Mouse (Mus musculus): Measurements from ENCODE around the gene Gm29776. TPM values are rescaled to one million over a fixed set of nuclear protein-coding genes. Genes with fewer than 3 reads are reported as not detected.

Gm29776 gene
- polyA plus RNA-seq (2015; fragmentation: Nextera tagmentation; extraction: Ambion mirVana): 0.11 and 0.20 TPM in 2 replicates

GRCm38 (mm10) chr14:54698733-54699132 is at the start of gene Gm29776:
Gene Gm29776, minus strand, starts transcription at chr14:54698833.
- 32% methylated on average over 4 of the region's 4 CpGs for WGBS
- no peaks in the 10 kb centered on the region for H3K9me3 ChIP-seq
- ATAC-seq (ENCODE audit: borderline replicate concordance, extremely low read depth, low FRiP score, low TSS enrichment): no peak
- no peak within 1 kb of the TSS for H3K9ac ChIP-seq
- no peak within 1 kb of the TSS for H3K4me3 ChIP-seq
- H3K27me3 ChIP-seq: 0 out of 2 replicates have a peak, but pooled peaks cover 3% of the 10 kb centered on the region
- no peaks in the 10 kb centered on the region for H3K4me1 ChIP-seq
- H3K4me2 ChIP-seq: no peak within 1 kb of the TSS
- H3K27ac ChIP-seq: no peak within 1 kb of the TSS
- peaks cover 1% of the 10 kb centered on the region; the same call in 1 of the 2 replicates for H3K36me3 ChIP-seq

- H3K4me1 ChIP-seq: no peaks in the 10 kb centered on the region
- ATAC-seq (ENCODE audit: borderline replicate concordance, extremely low read depth, low FRiP score, low TSS enrichment): no peak
- no peaks in the 10 kb centered on the region for H3K36me3 ChIP-seq
- no peak overlapping the region for H3K27ac ChIP-seq
- no peak overlapping the region for H3K9ac ChIP-seq
- H3K27me3 ChIP-seq: no peaks in the 10 kb centered on the region
- no peak overlapping the region for H3K4me3 ChIP-seq
- H3K4me2 ChIP-seq: no peak overlapping the region
- H3K9me3 ChIP-seq: no peaks in the 10 kb centered on the region
- WGBS: 80% methylated on average over 9 of the region's 9 CpGs
Observed at GRCm38 (mm10) chr14:54746038-54746437, 47.4 kb upstream of the Gm29776 start.

GRCm38 (mm10) chr14:54744473-54744872 is 45.8 kb upstream of the Gm29776 start:
- 46% methylated on average over 8 of the region's 8 CpGs for WGBS
- Histone ChIP-seq H3K27me3 (no peaks in the 10 kb centered on the region), H3K4me1 (no peaks in the 10 kb centered on the region), H3K9ac (no peak overlapping the region), H3K4me2 (no peak overlapping the region), H3K27ac (no peak overlapping the region), H3K36me3 (no peaks in the 10 kb centered on the region), H3K4me3 (no peak overlapping the region), H3K9me3 (no peaks in the 10 kb centered on the region)
- ATAC-seq (ENCODE audit: borderline replicate concordance, extremely low read depth, low FRiP score, low TSS enrichment): no peak

- Histone ChIP-seq H3K4me2 (no peak overlapping the region), H3K9ac (no peak overlapping the region), H3K27ac (no peak overlapping the region), H3K9me3 (no peaks in the 10 kb centered on the region), H3K4me3 (no peak overlapping the region), H3K4me1 (no peaks in the 10 kb centered on the region), H3K36me3 (no peaks in the 10 kb centered on the region), H3K27me3 (no peaks in the 10 kb centered on the region)
- WGBS: 69% methylated on average over 2 of the region's 2 CpGs
- no peak for ATAC-seq (ENCODE audit: borderline replicate concordance, extremely low read depth, low FRiP score, low TSS enrichment)
Observed at GRCm38 (mm10) chr14:54742375-54742774, 43.7 kb upstream of the Gm29776 start.

GRCm38 (mm10) chr14:54741721-54742120 is 43.1 kb upstream of the Gm29776 start:
- Histone ChIP-seq H3K27ac (no peak overlapping the region), H3K36me3 (no peaks in the 10 kb centered on the region), H3K9ac (no peak overlapping the region), H3K9me3 (no peaks in the 10 kb centered on the region), H3K4me3 (no peak overlapping the region), H3K4me2 (no peak overlapping the region), H3K4me1 (no peaks in the 10 kb centered on the region), H3K27me3 (no peaks in the 10 kb centered on the region)
- ATAC-seq (ENCODE audit: borderline replicate concordance, extremely low read depth, low FRiP score, low TSS enrichment): no peak
- 76% methylated on average over 6 of the region's 6 CpGs for WGBS

- Histone ChIP-seq H3K9ac (no peak overlapping the region), H3K36me3 (no peaks in the 10 kb centered on the region), H3K27me3 (no peaks in the 10 kb centered on the region), H3K4me1 (no peaks in the 10 kb centered on the region), H3K4me2 (no peak overlapping the region), H3K9me3 (no peaks in the 10 kb centered on the region), H3K4me3 (no peak overlapping the region), H3K27ac (no peak overlapping the region)
- ATAC-seq (ENCODE audit: borderline replicate concordance, extremely low read depth, low FRiP score, low TSS enrichment): no peak
- 87% methylated on average over 10 of the region's 10 CpGs for WGBS
Observed at GRCm38 (mm10) chr14:54737634-54738033, 39.0 kb upstream of the Gm29776 start.

- no peaks in the 10 kb centered on the region for H3K27me3 ChIP-seq
- H3K27ac ChIP-seq: no peak overlapping the region
- no peak overlapping the region for H3K4me2 ChIP-seq
- no peaks in the 10 kb centered on the region for H3K9me3 ChIP-seq
- no peaks in the 10 kb centered on the region for H3K4me1 ChIP-seq
- H3K36me3 ChIP-seq: no peaks in the 10 kb centered on the region
- no peak for ATAC-seq (ENCODE audit: borderline replicate concordance, extremely low read depth, low FRiP score, low TSS enrichment)
- WGBS: 67% methylated on average over 14 of the region's 14 CpGs
- no peak overlapping the region for H3K4me3 ChIP-seq
- no peak overlapping the region for H3K9ac ChIP-seq
Observed at GRCm38 (mm10) chr14:54736555-54737552, 38.2 kb upstream of the Gm29776 start.

- ATAC-seq (ENCODE audit: borderline replicate concordance, extremely low read depth, low FRiP score, low TSS enrichment): no peak
- WGBS: 56% methylated on average over 4 of the region's 4 CpGs
- no peak overlapping the region for H3K9ac ChIP-seq
- H3K4me3 ChIP-seq: no peak overlapping the region
- H3K36me3 ChIP-seq: no peaks in the 10 kb centered on the region
- no peaks in the 10 kb centered on the region for H3K9me3 ChIP-seq
- H3K27me3 ChIP-seq: no peaks in the 10 kb centered on the region
- no peaks in the 10 kb centered on the region for H3K4me1 ChIP-seq
- no peak overlapping the region for H3K4me2 ChIP-seq
- H3K27ac ChIP-seq: no peak overlapping the region
Observed at GRCm38 (mm10) chr14:54735221-54735620, 36.6 kb upstream of the Gm29776 start.

GRCm38 (mm10) chr14:54734004-54734403 is 35.4 kb upstream of the Gm29776 start:
- Histone ChIP-seq H3K9me3 (no peaks in the 10 kb centered on the region), H3K9ac (no peak overlapping the region), H3K27me3 (no peaks in the 10 kb centered on the region), H3K4me2 (no peak overlapping the region), H3K4me3 (no peak overlapping the region), H3K4me1 (no peaks in the 10 kb centered on the region), H3K27ac (no peak overlapping the region), H3K36me3 (no peaks in the 10 kb centered on the region)
- ATAC-seq (ENCODE audit: borderline replicate concordance, extremely low read depth, low FRiP score, low TSS enrichment): no peak
- 60% methylated on average over 4 of the region's 4 CpGs for WGBS

- no peak overlapping the region for H3K9ac ChIP-seq
- H3K9me3 ChIP-seq: no peaks in the 10 kb centered on the region
- 80% methylated on average over 8 of the region's 8 CpGs for WGBS
- no peak overlapping the region for H3K27ac ChIP-seq
- H3K36me3 ChIP-seq: no peaks in the 10 kb centered on the region
- no peaks in the 10 kb centered on the region for H3K27me3 ChIP-seq
- H3K4me1 ChIP-seq: no peaks in the 10 kb centered on the region
- H3K4me3 ChIP-seq: no peak overlapping the region
- ATAC-seq (ENCODE audit: borderline replicate concordance, extremely low read depth, low FRiP score, low TSS enrichment): no peak
- H3K4me2 ChIP-seq: no peak overlapping the region
Observed at GRCm38 (mm10) chr14:54732206-54732605, 33.6 kb upstream of the Gm29776 start.

- H3K4me2 ChIP-seq: no peak overlapping the region
- H3K4me3 ChIP-seq: no peak overlapping the region
- ATAC-seq (ENCODE audit: borderline replicate concordance, extremely low read depth, low FRiP score, low TSS enrichment): no peak
- 70% methylated on average over 6 of the region's 6 CpGs for WGBS
- no peaks in the 10 kb centered on the region for H3K36me3 ChIP-seq
- no peaks in the 10 kb centered on the region for H3K4me1 ChIP-seq
- H3K27me3 ChIP-seq: no peaks in the 10 kb centered on the region
- no peak overlapping the region for H3K9ac ChIP-seq
- H3K9me3 ChIP-seq: no peaks in the 10 kb centered on the region
- no peak overlapping the region for H3K27ac ChIP-seq
Observed at GRCm38 (mm10) chr14:54730305-54730704, 31.7 kb upstream of the Gm29776 start.

- Histone ChIP-seq H3K27me3 (no peaks in the 10 kb centered on the region), H3K27ac (no peak overlapping the region), H3K4me3 (no peak overlapping the region), H3K4me2 (no peak overlapping the region), H3K4me1 (no peaks in the 10 kb centered on the region), H3K9ac (no peak overlapping the region), H3K36me3 (no peaks in the 10 kb centered on the region), H3K9me3 (no peaks in the 10 kb centered on the region)
- WGBS: 68% methylated on average over 13 of the region's 13 CpGs
- ATAC-seq (ENCODE audit: borderline replicate concordance, extremely low read depth, low FRiP score, low TSS enrichment): no peak
Observed at GRCm38 (mm10) chr14:54728823-54729653, 30.4 kb upstream of the Gm29776 start.
